ENCODE assay signal across 8 mouse cellular contexts in the genomic region with DNA sequence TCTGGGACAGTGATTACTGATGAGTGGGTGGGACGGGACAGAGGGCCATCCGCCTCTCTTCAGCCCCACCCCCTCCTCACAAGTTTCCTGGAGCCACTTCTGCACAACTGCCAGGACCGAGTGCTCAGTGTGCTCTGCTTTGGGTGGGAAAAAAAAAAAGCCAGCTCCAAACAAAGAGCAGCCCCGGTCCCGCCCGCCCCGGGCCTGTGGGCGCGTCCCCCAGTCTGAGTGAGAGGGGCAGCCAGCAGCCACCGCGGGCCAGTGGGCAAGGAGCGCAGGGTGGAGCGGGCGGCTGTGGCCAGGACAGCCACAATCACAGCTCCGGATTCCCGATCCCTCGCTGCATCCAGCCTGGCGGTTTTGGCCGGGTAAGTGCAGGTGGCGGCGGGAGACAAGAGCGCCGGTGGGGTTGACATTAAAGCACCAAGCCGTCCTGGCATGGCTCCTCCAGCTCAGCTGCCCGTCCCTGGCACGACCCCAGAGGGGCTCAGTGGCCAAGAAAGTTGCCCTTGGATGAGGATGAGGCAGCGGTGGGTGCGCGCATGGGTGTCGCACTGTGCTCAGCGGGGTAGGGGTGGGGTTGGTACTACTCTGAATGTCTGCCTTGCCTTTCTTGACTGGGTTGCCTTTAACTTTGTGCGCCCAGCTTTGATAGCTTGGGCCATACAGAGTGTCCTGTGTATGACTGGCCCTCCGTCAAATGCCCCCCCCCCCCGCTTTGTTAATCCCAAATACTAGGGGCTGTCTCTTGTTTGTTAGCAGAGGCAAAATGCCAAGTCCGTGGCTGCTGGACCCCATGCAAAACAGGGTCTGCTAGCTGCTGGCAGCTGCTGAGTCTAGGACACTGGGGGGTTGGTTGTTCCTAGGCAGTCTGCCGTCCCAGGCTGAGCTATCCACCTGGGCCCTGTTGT. TPM values are rescaled to one million over a fixed set of nuclear protein-coding genes. Genes with fewer than 3 reads are reported as not detected.
DNase-seq lines count a peak whose midpoint lies in the region; ATAC-seq and TF ChIP-seq lines count a peak whose summit lies in the region.

Gene Tspan11 (plus strand): TSS at position 79 of the 911 bp plus-strand sequence.

- no peaks in the 10 kb centered on the region for H3K9me3 ChIP-seq in forebrain, embryonic 16.5 days (ENCODE audit: control insufficient read depth, low read length)
- no peaks in the 10 kb centered on the region for H3K9me3 ChIP-seq in hindbrain, embryonic 11.5 days (ENCODE audit: control insufficient read depth, low read length)
- no peaks in the 10 kb centered on the region for H3K9me3 ChIP-seq in liver, embryonic 13.5 days (replicated peaks)
- H3K9me3 ChIP-seq in neural tube, embryonic 14.5 days (ENCODE audit: control insufficient read depth, low read length), result no peaks in the 10 kb centered on the region

- H3K4me3 ChIP-seq in cerebellum, adult 2 months (replicated peaks; ENCODE audit: insufficient read depth, low read depth, low read length), result no peak within 1 kb of the TSS
- H3K4me3 ChIP-seq in forebrain, embryonic 16.5 days (replicated peaks; ENCODE audit: low read length), result peak within 1 kb of the TSS; percentile 65
- peak within 1 kb of the TSS; percentile 40 for H3K4me3 ChIP-seq in hindbrain, embryonic 11.5 days (ENCODE audit: low read depth, low read length)
- H3K4me3 ChIP-seq in liver, embryonic 13.5 days (replicated peaks), result peak within 1 kb of the TSS; percentile 32
- H3K4me3 ChIP-seq in neural tube, embryonic 14.5 days (ENCODE audit: low read depth, low read length), result peak within 1 kb of the TSS; percentile 49

- H3K4me1 ChIP-seq in cerebellum, adult 2 months (ENCODE audit: control insufficient read depth, insufficient read depth, low read length), result peaks cover 3% of the 10 kb centered on the region; the same call in 1 of the 2 replicates
- peaks cover 27% of the 10 kb centered on the region for H3K4me1 ChIP-seq in forebrain, embryonic 16.5 days (replicated peaks; ENCODE audit: control insufficient read depth, insufficient read depth, low read length)
- peaks cover 8% of the 10 kb centered on the region for H3K4me1 ChIP-seq in hindbrain, embryonic 11.5 days (replicated peaks; ENCODE audit: control insufficient read depth, insufficient read depth, low read length)
- H3K4me1 ChIP-seq in liver, embryonic 13.5 days (replicated peaks), result no peaks in the 10 kb centered on the region; the same call in 1 of the 2 replicates
- peaks cover 20% of the 10 kb centered on the region for H3K4me1 ChIP-seq in neural tube, embryonic 14.5 days (ENCODE audit: control insufficient read depth, insufficient read depth, low read length)

- H3K4me2 ChIP-seq in forebrain, embryonic 16.5 days (ENCODE audit: low read length), result peak within 1 kb of the TSS; percentile 86
- H3K4me2 ChIP-seq in hindbrain, embryonic 11.5 days (replicated peaks; ENCODE audit: low read depth, low read length), result peak within 1 kb of the TSS; percentile 63
- peak within 1 kb of the TSS; percentile 52 for H3K4me2 ChIP-seq in liver, embryonic 13.5 days
- H3K4me2 ChIP-seq in neural tube, embryonic 14.5 days (ENCODE audit: low read depth, low read length), result peak within 1 kb of the TSS; percentile 80

- TF ChIP-seq CTCF in cerebellum, adult 2 months (IDR thresholded peaks at IDR 0.05; ENCODE audit: borderline replicate concordance, insufficient read depth, low read depth, low read length), result no peak

- H3K27ac ChIP-seq in cerebellum, adult 2 months (ENCODE audit: insufficient read depth, low read length), result no peak within 1 kb of the TSS
- H3K27ac ChIP-seq in forebrain, embryonic 16.5 days (ENCODE audit: low read length), result peak within 1 kb of the TSS; percentile 89
- peak within 1 kb of the TSS; percentile 52 for H3K27ac ChIP-seq in hindbrain, embryonic 11.5 days (ENCODE audit: low read depth, low read length)
- H3K27ac ChIP-seq in liver, embryonic 13.5 days, result no peak within 1 kb of the TSS
- H3K27ac ChIP-seq in neural tube, embryonic 14.5 days (ENCODE audit: low read depth, low read length), result peak within 1 kb of the TSS; percentile 82

- peak; percentile 10 to 13 for DNase-seq in cerebellum, adult 2 months
- no peak for DNase-seq in cerebellum, adult 11-12 months
- peak; percentile 73 to 76 for DNase-seq in adrenal gland, adult (ENCODE audit: inconsistent age in 2 of 2, low spot score in 1 of 2)
- peak; percentile 70 for DNase-seq in hindbrain, embryonic 11.5 days (ENCODE audit: low spot score)
- DNase-seq in liver, embryonic 13.5 days, result no peak
- no peak for DNase-seq in yolk sac, embryonic 10.5 days (ENCODE audit: low spot score)

- no peaks in the 10 kb centered on the region for H3K36me3 ChIP-seq in forebrain, embryonic 16.5 days (ENCODE audit: control insufficient read depth, insufficient read depth)
- no peaks in the 10 kb centered on the region for H3K36me3 ChIP-seq in hindbrain, embryonic 11.5 days (ENCODE audit: control insufficient read depth, insufficient read depth, low read length)
- H3K36me3 ChIP-seq in liver, embryonic 13.5 days, result no peaks in the 10 kb centered on the region
- H3K36me3 ChIP-seq in neural tube, embryonic 14.5 days (ENCODE audit: control insufficient read depth, insufficient read depth, low read length), result no peaks in the 10 kb centered on the region

- no peak for TF ChIP-seq POLR2A in cerebellum, adult 2 months (IDR thresholded peaks at IDR 0.05; ENCODE audit: borderline replicate concordance, insufficient read depth, low read length)

- 4% methylated on average over 36 of the region's 36 CpGs for WGBS in cerebellum, adult 2 months
- WGBS in forebrain, embryonic 16.5 days, result under 1% methylated on average over 36 of the region's 36 CpGs
- WGBS in hindbrain, embryonic 11.5 days, result 3% methylated on average over 36 of the region's 36 CpGs
- WGBS in liver, embryonic 13.5 days (ENCODE audit: insufficient replicate concordance), result 7% methylated on average over 36 of the region's 36 CpGs
- WGBS in neural tube, embryonic 14.5 days, result under 1% methylated on average over 36 of the region's 36 CpGs

- H3K9ac ChIP-seq in forebrain, embryonic 16.5 days (replicated peaks; ENCODE audit: low read depth, low read length), result peak within 1 kb of the TSS; percentile 86
- peak within 1 kb of the TSS; percentile 71 for H3K9ac ChIP-seq in hindbrain, embryonic 11.5 days (ENCODE audit: low read depth, low read length)
- H3K9ac ChIP-seq in liver, embryonic 13.5 days, result no peak within 1 kb of the TSS
- H3K9ac ChIP-seq in neural tube, embryonic 14.5 days (replicated peaks; ENCODE audit: low read depth, low read length), result peak within 1 kb of the TSS; percentile 76

- no peaks in the 10 kb centered on the region; the same call in 1 of the 2 replicates for H3K27me3 ChIP-seq in cerebellum, adult 2 months (ENCODE audit: control insufficient read depth, insufficient read depth, low read length)
- H3K27me3 ChIP-seq in forebrain, embryonic 16.5 days (replicated peaks; ENCODE audit: control insufficient read depth, insufficient read depth, low read length), result no peaks in the 10 kb centered on the region
- H3K27me3 ChIP-seq in hindbrain, embryonic 11.5 days (ENCODE audit: control insufficient read depth, insufficient read depth, low read length), result no peaks in the 10 kb centered on the region
- peaks cover 37% of the 10 kb centered on the region for H3K27me3 ChIP-seq in liver, embryonic 13.5 days
- no peaks in the 10 kb centered on the region for H3K27me3 ChIP-seq in neural tube, embryonic 14.5 days (ENCODE audit: control insufficient read depth, insufficient read depth, low read length)

- peak; percentile 89 for ATAC-seq in forebrain, embryonic 16.5 days
- peak; percentile 82 for ATAC-seq in hindbrain, embryonic 11.5 days (ENCODE audit: low FRiP score)
- no peak for ATAC-seq in liver, embryonic 13.5 days (ENCODE audit: low read depth)
- ATAC-seq in neural tube, embryonic 14.5 days (ENCODE audit: low read depth), result peak; percentile 81

RNA-seq across cellular contexts. Expression of gene Tspan11, which starts in this region (rescaled TPM):
- 8.3 and 9.5 TPM in 2 replicates for polyA plus RNA-seq in cerebellum, adult 2 months (2012; rRNA removed)
- 9.6 and 12.5 TPM in 2 replicates for polyA plus RNA-seq in forebrain, embryonic 16.5 days (2015; fragmentation: Nextera tagmentation; extraction: Ambion mirVana)
- 17.4 and 17.9 TPM in 2 replicates for polyA plus RNA-seq in hindbrain, embryonic 11.5 days (2014; fragmentation: Nextera tagmentation; extraction: Ambion mirVana)
- 0.17 and 0.21 TPM in 2 replicates for polyA plus RNA-seq in liver, embryonic 13.5 days (2015; fragmentation: Nextera tagmentation; extraction: Ambion mirVana)
- 3.2 and 4.0 TPM in 2 replicates for polyA plus RNA-seq in neural tube, embryonic 14.5 days (2014; fragmentation: Nextera tagmentation; extraction: Ambion mirVana)

Comparison
In these comparisons a context has a peak if more than half of its experiments do, and no peak if none do; other contexts are left out.
1. DNase-seq: peak in cerebellum, adult 2 months (2 of 2), adrenal gland, adult (2 of 2) and hindbrain, embryonic 11.5 days (single experiment); none in cerebellum, adult 11-12 months (single experiment), liver, embryonic 13.5 days (single experiment) and yolk sac, embryonic 10.5 days (single experiment).
2. H3K27ac ChIP-seq: peak in forebrain, embryonic 16.5 days (single experiment), hindbrain, embryonic 11.5 days (single experiment) and neural tube, embryonic 14.5 days (single experiment); none in cerebellum, adult 2 months (single experiment) and liver, embryonic 13.5 days (single experiment).
3. Peak in every context shown above with its lines, with median percentiles within 50 percentile points of each other: H3K4me2 ChIP-seq.